Mouse (Mus musculus): Measurements from ENCODE around the gene Rassf8.

Rassf8 gene

GRCm38 (mm10) chr6:145776241-145776640 is 29.7 kb downstream of the Rassf8 start:
- DNase-seq (ENCODE audit: low read depth, low spot score), result no peak

GRCm38 (mm10) chr6:145779383-145779782 is 32.8 kb downstream of the Rassf8 start:
- DNase-seq (ENCODE audit: low read depth, low spot score), result no peak

GRCm38 (mm10) chr6:145780180-145780802 is 33.7 kb downstream of the Rassf8 start:
- DNase-seq (ENCODE audit: low read depth, low spot score), result no peak

- DNase-seq (ENCODE audit: low read depth, low spot score), result no peak
Measured at GRCm38 (mm10) chr6:145781256-145781655, 34.7 kb downstream of the Rassf8 start.

DNA sequence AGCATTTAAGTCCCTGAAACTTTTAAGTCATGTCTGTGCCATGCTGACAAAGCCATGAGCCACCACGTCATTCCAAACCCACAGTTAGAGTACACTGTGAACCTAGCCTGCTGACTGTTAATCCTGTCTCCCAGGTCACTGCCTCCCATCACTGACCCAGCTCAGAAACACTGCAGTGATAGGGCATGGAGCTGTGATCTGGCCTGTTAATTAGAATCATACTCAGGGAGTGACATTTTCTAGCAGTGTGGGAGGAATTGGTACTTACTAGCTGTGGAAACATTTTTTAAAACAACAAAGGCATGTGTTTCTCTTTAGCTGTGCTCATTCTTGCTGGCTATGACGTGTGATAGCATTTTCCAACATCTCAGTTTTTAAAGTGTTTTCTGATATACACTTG is 35.4 kb downstream of the Rassf8 start:
- no peak for DNase-seq (ENCODE audit: low read depth, low spot score)

DNA sequence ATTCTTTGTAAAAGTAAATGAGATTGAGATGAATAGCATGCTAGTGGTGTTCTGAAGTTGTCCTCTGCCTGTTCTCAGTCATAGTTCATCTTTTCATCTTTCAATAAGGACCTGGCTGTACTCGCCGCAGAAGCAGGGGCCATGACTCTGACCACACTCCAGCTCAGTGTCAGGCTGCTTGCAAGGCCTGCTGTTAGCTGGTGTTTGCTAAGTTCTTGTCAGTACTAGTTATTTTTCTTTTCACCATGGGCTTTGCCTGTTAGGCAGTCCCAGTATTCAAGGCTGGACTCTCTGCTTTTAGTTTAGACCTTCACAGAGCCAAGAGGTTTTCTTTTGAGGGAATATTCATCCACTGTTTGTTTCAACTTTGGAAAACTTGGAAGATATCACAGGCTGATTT is 40.8 kb downstream of the Rassf8 start:
- DNase-seq (ENCODE audit: low read depth, low spot score), result no peak

- DNase-seq (ENCODE audit: low read depth, low spot score), result no peak
Measured at GRCm38 (mm10) chr6:145789738-145790137, 43.2 kb downstream of the Rassf8 start.

- DNase-seq (ENCODE audit: low read depth, low spot score), result no peak
Measured at GRCm38 (mm10) chr6:145792373-145792772, 45.8 kb downstream of the Rassf8 start.

- no peak for DNase-seq (ENCODE audit: low read depth, low spot score)
Measured at GRCm38 (mm10) chr6:145793109-145793593, 46.6 kb downstream of the Rassf8 start.

GRCm38 (mm10) chr6:145794671-145795070 is 48.1 kb downstream of the Rassf8 start:
- DNase-seq (ENCODE audit: low read depth, low spot score), result peak; percentile 29

DNA sequence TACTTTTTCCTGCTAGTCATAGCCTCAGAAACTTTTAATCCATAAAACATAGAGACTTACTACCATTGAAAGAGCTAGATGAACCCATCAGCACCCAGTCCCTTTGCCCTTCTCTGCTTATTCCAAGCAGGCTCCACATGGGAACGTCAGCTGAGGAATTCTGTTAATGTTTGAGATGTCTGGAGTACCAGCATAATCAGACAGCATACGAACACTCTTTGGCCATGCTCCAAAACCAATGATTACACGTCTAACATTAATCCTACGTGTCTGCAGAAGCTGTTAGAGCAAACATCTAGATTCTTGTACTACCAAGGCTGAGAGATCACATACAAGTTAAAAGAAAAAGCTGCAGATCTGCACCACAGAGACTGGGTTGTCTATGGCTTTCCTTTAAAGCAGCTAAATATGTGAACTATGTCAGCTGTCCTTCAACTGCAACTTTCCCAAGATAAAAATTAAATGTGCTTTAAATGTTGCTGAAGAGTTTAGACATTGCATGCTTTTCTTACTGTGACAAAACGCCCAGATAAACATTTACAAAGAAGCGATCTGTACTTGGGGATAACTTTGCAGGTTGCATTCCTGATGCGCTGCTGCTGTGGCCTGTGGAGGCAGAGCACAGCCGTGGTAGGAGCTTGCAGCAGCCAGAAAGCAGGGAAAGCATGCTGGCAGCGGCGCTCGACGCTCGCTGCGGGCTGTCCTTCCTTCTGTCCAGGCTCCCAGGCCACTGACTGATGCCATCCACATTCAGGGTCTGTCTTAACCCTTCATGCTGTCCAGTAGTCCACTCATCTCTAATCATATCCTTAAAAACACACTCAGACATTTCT is 49.9 kb downstream of the Rassf8 start:
- DNase-seq (ENCODE audit: low read depth, low spot score), result no peak

- no peak for DNase-seq (ENCODE audit: low read depth, low spot score)
Measured at GRCm38 (mm10) chr6:145797692-145798091, 51.1 kb downstream of the Rassf8 start.

DNA sequence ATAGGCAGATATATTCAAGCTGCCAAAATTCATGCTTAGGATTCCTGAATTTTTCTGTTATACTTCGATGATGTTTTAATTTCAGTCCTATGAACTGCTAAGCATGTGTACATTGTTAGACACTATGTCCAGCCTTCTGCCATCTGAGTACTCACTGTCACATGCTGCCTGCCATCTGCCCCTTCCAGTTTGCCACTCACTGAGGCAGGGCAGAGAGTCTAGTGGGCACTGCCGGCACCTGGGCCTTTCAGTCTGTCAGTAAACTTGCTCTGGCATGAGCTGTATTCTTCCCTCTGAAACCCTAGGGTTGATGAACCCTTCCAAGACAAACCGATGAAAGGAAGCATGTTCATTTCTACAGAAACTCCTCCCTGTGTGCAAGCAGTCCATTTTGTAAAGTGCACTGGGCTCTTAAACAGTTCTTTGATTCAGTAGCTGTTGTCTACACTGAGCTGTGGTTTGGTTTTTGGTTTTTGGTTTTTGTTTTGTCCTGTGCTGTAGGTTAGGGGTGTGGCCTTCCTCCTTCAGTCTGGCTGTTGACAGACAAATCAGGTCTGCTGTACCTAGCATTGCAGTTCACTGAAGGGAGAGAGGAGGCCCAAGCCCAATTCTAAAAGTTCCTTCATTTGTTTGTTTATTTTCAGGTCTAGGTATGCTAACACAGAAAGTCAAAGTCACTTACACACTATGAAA is 55.4 kb downstream of the Rassf8 start:
- no peak for DNase-seq (ENCODE audit: low read depth, low spot score)

DNA sequence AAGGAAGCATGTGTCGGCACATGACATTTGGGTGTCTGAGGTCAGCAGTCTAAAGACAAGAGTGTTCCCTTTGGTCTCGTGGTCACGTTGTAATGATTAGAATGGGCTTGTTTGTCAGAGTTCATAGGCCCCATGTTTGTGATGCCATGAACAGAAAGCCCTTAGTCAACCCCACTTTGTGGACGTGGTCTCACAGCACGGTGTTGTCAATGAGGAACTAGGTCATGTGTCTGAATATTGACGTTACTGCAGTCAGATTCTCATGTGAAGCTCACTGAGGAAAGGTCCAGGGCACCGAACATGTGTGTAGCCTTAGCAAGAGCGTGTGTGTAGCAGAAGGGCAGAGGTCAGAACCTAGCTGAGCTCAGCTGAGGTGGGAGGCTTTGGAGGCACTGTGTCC is 56.3 kb downstream of the Rassf8 start:
- DNase-seq (ENCODE audit: low read depth, low spot score), result no peak

- no peak for DNase-seq (ENCODE audit: low read depth, low spot score)
Measured at GRCm38 (mm10) chr6:145804276-145804675, 57.7 kb downstream of the Rassf8 start.

GRCm38 (mm10) chr6:145806784-145807183 is 60.2 kb downstream of the Rassf8 start:
- no peak for DNase-seq (ENCODE audit: low read depth, low spot score)

GRCm38 (mm10) chr6:145807929-145808328 is 61.4 kb downstream of the Rassf8 start:
- DNase-seq (ENCODE audit: low read depth, low spot score), result no peak

DNA sequence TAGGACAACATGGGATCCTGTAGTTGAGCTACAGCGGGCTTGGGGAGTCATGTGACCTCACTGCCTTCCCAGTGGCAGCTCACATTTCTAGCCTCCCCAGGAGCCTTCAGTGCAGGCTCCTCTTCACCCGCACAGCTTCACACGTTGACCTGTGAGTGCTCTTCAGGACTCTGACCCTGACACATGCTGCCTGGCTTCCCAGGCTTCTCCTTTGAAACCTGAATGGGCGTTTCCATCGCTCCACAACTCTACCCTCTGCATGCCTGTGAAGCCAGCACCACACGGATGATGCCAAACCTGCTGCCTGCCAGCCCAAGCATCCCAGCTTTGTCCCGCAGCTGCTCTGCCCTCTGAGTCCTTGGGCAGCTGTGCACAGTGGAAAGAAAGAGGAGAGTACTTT is 63.0 kb downstream of the Rassf8 start:
- no peak for DNase-seq (ENCODE audit: low read depth, low spot score)

DNA sequence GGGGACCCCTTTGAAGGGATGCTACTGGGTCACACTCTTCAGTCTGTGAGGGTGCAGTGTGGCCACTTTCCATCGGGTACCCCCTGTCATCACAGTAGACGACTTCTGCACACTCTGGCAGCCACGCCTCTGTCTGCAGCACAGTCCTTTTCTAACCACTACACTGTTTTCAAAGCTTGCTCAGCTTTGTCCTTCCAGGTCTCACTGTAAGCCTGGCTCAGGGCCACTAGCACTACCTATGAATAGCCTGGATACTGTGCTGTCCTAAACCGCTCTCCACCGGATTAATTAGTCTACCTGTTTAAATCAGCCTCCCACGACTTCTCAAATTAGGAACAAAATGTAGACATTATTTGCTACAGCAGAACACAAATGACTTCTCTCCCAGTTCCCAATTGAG is 63.5 kb downstream of the Rassf8 start:
- DNase-seq (ENCODE audit: low read depth, low spot score), result no peak

DNA sequence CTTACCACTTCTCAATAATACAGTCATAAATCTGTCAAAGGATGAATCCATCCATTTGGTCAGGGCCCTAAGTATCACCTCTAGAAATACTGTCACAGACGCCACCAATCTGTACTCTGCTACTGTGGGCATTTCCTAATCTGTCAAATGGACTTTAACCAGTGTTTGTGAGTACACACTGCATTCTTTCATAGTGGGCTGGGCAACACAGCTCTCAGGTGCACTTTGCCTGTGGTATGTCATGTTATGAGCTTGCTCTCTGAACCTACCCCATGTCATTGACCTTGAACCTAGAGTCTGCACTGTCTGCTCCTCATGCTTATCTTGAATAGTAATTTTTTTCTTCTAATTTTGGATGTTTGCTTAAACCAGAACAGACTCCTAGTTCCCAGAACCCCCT is 64.6 kb downstream of the Rassf8 start:
- no peak for DNase-seq (ENCODE audit: low read depth, low spot score)

- DNase-seq (ENCODE audit: low read depth, low spot score), result no peak
Measured at GRCm38 (mm10) chr6:145815200-145815599, 68.7 kb downstream of the Rassf8 start.

DNA sequence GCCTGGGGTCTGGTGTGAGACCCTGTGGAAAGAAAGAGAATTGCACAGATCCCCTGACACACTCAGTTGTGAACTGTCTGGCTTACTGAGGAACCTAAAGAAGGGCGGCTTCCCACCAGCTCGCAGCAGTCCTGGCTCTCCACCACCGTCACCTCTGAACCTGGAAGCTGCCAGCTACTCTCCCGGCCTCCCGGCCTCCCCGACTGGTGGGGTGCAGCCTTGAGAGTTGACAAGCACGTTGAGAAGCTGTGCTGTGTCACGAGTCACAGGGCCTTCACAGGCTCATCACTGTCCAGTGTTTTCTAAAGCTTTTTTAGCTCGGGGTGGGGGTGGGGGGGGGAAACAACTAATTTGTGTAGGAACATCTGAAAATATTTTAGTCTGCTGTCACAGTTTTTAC is 72.6 kb downstream of the Rassf8 start:
- no peak for DNase-seq (ENCODE audit: low read depth, low spot score)

All from WW6 (cell line).